Mouse (Mus musculus): ENCODE results near the gene Bmyc.

DNA sequence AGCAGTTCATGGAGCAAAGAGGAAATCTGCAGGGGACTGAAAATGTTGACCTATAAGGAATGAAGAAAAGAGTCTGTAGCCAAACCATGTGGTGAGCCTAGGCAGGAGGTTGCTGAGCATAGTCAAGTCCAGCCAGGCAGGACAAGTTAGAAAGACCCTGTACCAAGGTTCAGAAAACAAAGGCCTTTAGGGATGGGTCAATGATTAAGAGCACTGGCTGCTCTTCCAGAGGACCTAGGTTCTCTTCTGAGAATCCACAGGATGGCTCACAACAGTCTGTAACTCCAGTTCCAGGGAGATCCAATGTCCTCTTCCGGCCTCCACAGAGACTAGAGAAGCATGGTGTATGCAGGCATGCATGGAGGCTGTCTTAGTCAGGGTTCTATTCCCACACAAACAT, 47.7 kb downstream of the Bmyc start:
- no peak for TF ChIP-seq EP300 (IDR thresholded peaks at IDR 0.05)
- TF ChIP-seq CTCF (IDR thresholded peaks at IDR 0.05): no peak

All from lung, postnatal 0 days (tissue).